Mouse (Mus musculus) retina, adult 2 months (tissue): ENCODE measurements around the gene Gnat2.

ENCODE experiments used
- DNase-seq: peaks from one replicate; pipeline ENCODE4 v3.0.0-alpha.2; 2012; ENCODE audit warnings: low read depth, low spot score

Gnat2 gene

GRCm38 (mm10) chr3:108117465-108117864, 24.9 kb downstream of the Gnat2 start:
- no peak for DNase-seq

GRCm38 (mm10) chr3:108121101-108121500, 28.5 kb downstream of the Gnat2 start:
- no peak for DNase-seq

- no peak for DNase-seq
These were observed 30.7 kb downstream of the Gnat2 start for GRCm38 (mm10) chr3:108123242-108123641.

GRCm38 (mm10) chr3:108124131-108124530, 31.5 kb downstream of the Gnat2 start:
- no peak for DNase-seq

- no peak for DNase-seq
These were observed 33.7 kb downstream of the Gnat2 start for GRCm38 (mm10) chr3:108126327-108126726.

GRCm38 (mm10) chr3:108128520-108128919, 35.9 kb downstream of the Gnat2 start:
- no peak for DNase-seq

GRCm38 (mm10) chr3:108129367-108129766, 36.8 kb downstream of the Gnat2 start:
- DNase-seq: no peak

GRCm38 (mm10) chr3:108129804-108130203, 37.2 kb downstream of the Gnat2 start:
- DNase-seq: no peak

- DNase-seq: no peak
These were observed 38.6 kb downstream of the Gnat2 start for GRCm38 (mm10) chr3:108131216-108131615.

GRCm38 (mm10) chr3:108131821-108132220, 39.2 kb downstream of the Gnat2 start:
- DNase-seq: no peak

- no peak for DNase-seq
These were observed 39.9 kb downstream of the Gnat2 start for GRCm38 (mm10) chr3:108132484-108132883.

GRCm38 (mm10) chr3:108134701-108135100, 42.1 kb downstream of the Gnat2 start:
- DNase-seq: no peak

- no peak for DNase-seq
These were observed 46.5 kb downstream of the Gnat2 start for GRCm38 (mm10) chr3:108139113-108139512.

GRCm38 (mm10) chr3:108140786-108141185, 48.2 kb downstream of the Gnat2 start:
- no peak for DNase-seq

GRCm38 (mm10) chr3:108145534-108146445, 53.2 kb downstream of the Gnat2 start, which contains the start of gene Gnai3:
Gene Gnai3 (minus strand): TSS chr3:108146146.
- DNase-seq: peak; percentile 79

GRCm38 (mm10) chr3:108146671-108147070, 54.1 kb downstream of the Gnat2 start:
- DNase-seq: no peak

- DNase-seq: peak; percentile 78
These were observed 55.0 kb downstream of the Gnat2 start for GRCm38 (mm10) chr3:108147386-108148235.
